ENCODE assay signal across 24 mouse cellular contexts in genomic region chr13:95425484-95425883, GRCm38 (mm10). TPM values are rescaled to one million over a fixed set of nuclear protein-coding genes. Genes with fewer than 3 reads are reported as not detected.
DNase-seq lines count a peak whose midpoint lies in the region; ATAC-seq lines count a peak whose summit lies in the region.
"Had no signal": no experiment of that assay in that cellular context is flagged by ENCODE, and none has a peak within 500 bp of the region (broad histone marks: within the 10 kb centered on the region; RNA-seq: fewer than 3 reads in every experiment).

No protein-coding gene starts in this region.

- no peak overlapping the region for H3K27ac ChIP-seq in heart, embryonic 11.5 days (ENCODE audit: low read depth, low read length)
- no peak overlapping the region for H3K27ac ChIP-seq in hindbrain, embryonic 15.5 days (replicated peaks)
- H3K27ac ChIP-seq in hindbrain, embryonic 10.5 days: no peak overlapping the region
- H3K27ac ChIP-seq in forebrain, embryonic 12.5 days: no peak overlapping the region
- no peak overlapping the region for H3K27ac ChIP-seq in midbrain, embryonic 16.5 days (ENCODE audit: low read length)
- H3K27ac ChIP-seq: embryonic facial prominence, embryonic 10.5 days; intestine, embryonic 15.5 days; liver, embryonic 15.5 days; neural tube, embryonic 15.5 days had no signal

- WGBS in heart, embryonic 11.5 days (ENCODE audit: insufficient replicate concordance): 54% methylated on average over 6 of the region's 6 CpGs
- WGBS in hindbrain, embryonic 15.5 days: 32% methylated on average over 6 of the region's 6 CpGs
- 63% methylated on average over 6 of the region's 6 CpGs for WGBS in hindbrain, embryonic 10.5 days
- WGBS in forebrain, embryonic 12.5 days: 32% methylated on average over 6 of the region's 6 CpGs
- 24% methylated on average over 6 of the region's 6 CpGs for WGBS in midbrain, embryonic 16.5 days

- H3K9ac ChIP-seq in heart, embryonic 11.5 days (ENCODE audit: low read depth, low read length): no peak overlapping the region
- H3K9ac ChIP-seq in hindbrain, embryonic 15.5 days: no peak overlapping the region
- H3K9ac ChIP-seq in forebrain, embryonic 12.5 days: no peak overlapping the region
- H3K9ac ChIP-seq in midbrain, embryonic 16.5 days (ENCODE audit: low read depth, low read length): no peak overlapping the region
- H3K9ac ChIP-seq: intestine, embryonic 15.5 days; liver, embryonic 15.5 days; neural tube, embryonic 15.5 days had no signal

- no peak for ATAC-seq in heart, embryonic 11.5 days (replicated peaks; ENCODE audit: insufficient number of reproducible peaks, low FRiP score, low TSS enrichment)
- no peak for ATAC-seq in hindbrain, embryonic 15.5 days (ENCODE audit: low FRiP score, low read depth)
- 0 out of 2 replicates have a peak, but pooled peaks have one; percentile 58 for ATAC-seq in forebrain, embryonic 12.5 days (ENCODE audit: low FRiP score)
- ATAC-seq in midbrain, embryonic 16.5 days: peak; percentile 69
- ATAC-seq: intestine, embryonic 15.5 days had no signal

- no peaks in the 10 kb centered on the region; the same call in 1 of the 2 replicates for H3K27me3 ChIP-seq in heart, embryonic 11.5 days (ENCODE audit: control insufficient read depth, insufficient read depth, low read length)
- H3K27me3 ChIP-seq in hindbrain, embryonic 15.5 days: no peaks in the 10 kb centered on the region
- H3K27me3 ChIP-seq in hindbrain, embryonic 10.5 days (ENCODE audit: insufficient read depth, poor library complexity, severe bottlenecking): no peaks in the 10 kb centered on the region
- 0 out of 2 replicates have a peak, but pooled peaks cover 2% of the 10 kb centered on the region for H3K27me3 ChIP-seq in forebrain, embryonic 12.5 days
- H3K27me3 ChIP-seq in midbrain, embryonic 16.5 days (ENCODE audit: control insufficient read depth, insufficient read depth, low read depth, low read length): no peaks in the 10 kb centered on the region
- H3K27me3 ChIP-seq: intestine, embryonic 15.5 days; liver, embryonic 15.5 days; neural tube, embryonic 15.5 days had no signal

- peak overlapping the region; percentile 9 for H3K4me2 ChIP-seq in heart, embryonic 11.5 days
- H3K4me2 ChIP-seq in hindbrain, embryonic 15.5 days: peak overlapping the region; percentile 11; the same call in 1 of the 2 replicates
- peak overlapping the region; percentile 21; the same call in 1 of the 2 replicates for H3K4me2 ChIP-seq in forebrain, embryonic 12.5 days
- 0 out of 2 replicates have a peak overlapping the region, but pooled peaks have one; percentile 13 for H3K4me2 ChIP-seq in midbrain, embryonic 16.5 days (ENCODE audit: low read length)
- H3K4me2 ChIP-seq: intestine, embryonic 15.5 days; liver, embryonic 15.5 days; neural tube, embryonic 15.5 days had no signal

- no peak for DNase-seq in heart, adult 18-20 months
- DNase-seq in hindbrain, embryonic 10.5 days (ENCODE audit: low spot score): no peak
- DNase-seq in ovary, adult 18-20 months (ENCODE audit: low spot score): no peak
- DNase-seq in urinary bladder, postnatal 36 days (ENCODE audit: low spot score in 2 of 2): no peak
- DNase-seq: adrenal gland, adult 8-10 months; cerebellum, adult 11-12 months; cerebellum, postnatal 25 days had no signal

- H3K9me3 ChIP-seq in heart, embryonic 11.5 days (replicated peaks; ENCODE audit: control insufficient read depth, low read length): no peaks in the 10 kb centered on the region
- no peaks in the 10 kb centered on the region for H3K9me3 ChIP-seq in hindbrain, embryonic 15.5 days
- no peaks in the 10 kb centered on the region for H3K9me3 ChIP-seq in hindbrain, embryonic 10.5 days
- no peaks in the 10 kb centered on the region for H3K9me3 ChIP-seq in forebrain, embryonic 12.5 days
- no peaks in the 10 kb centered on the region for H3K9me3 ChIP-seq in midbrain, embryonic 16.5 days (replicated peaks; ENCODE audit: control insufficient read depth, low read length, poor library complexity, severe bottlenecking)
- H3K9me3 ChIP-seq: embryonic facial prominence, embryonic 10.5 days; intestine, embryonic 15.5 days; liver, embryonic 15.5 days; neural tube, embryonic 15.5 days had no signal

- no peaks in the 10 kb centered on the region for H3K4me1 ChIP-seq in heart, embryonic 11.5 days (ENCODE audit: control insufficient read depth, insufficient read depth, low read length)
- peaks cover 9% of the 10 kb centered on the region for H3K4me1 ChIP-seq in hindbrain, embryonic 15.5 days (replicated peaks)
- 0 out of 2 replicates have a peak, but pooled peaks cover 6% of the 10 kb centered on the region for H3K4me1 ChIP-seq in hindbrain, embryonic 10.5 days (replicated peaks)
- peaks cover 15% of the 10 kb centered on the region; the same call in 1 of the 2 replicates for H3K4me1 ChIP-seq in forebrain, embryonic 12.5 days
- peaks cover 4% of the 10 kb centered on the region for H3K4me1 ChIP-seq in midbrain, embryonic 16.5 days (ENCODE audit: control insufficient read depth, insufficient read depth, low read length)
- H3K4me1 ChIP-seq: intestine, embryonic 15.5 days; liver, embryonic 15.5 days had no signal

- no peaks in the 10 kb centered on the region for H3K36me3 ChIP-seq in heart, embryonic 11.5 days (ENCODE audit: control insufficient read depth, insufficient read depth, low read length)
- H3K36me3 ChIP-seq in hindbrain, embryonic 15.5 days: no peaks in the 10 kb centered on the region
- H3K36me3 ChIP-seq in hindbrain, embryonic 10.5 days: no peaks in the 10 kb centered on the region
- H3K36me3 ChIP-seq in forebrain, embryonic 12.5 days (replicated peaks): no peaks in the 10 kb centered on the region
- H3K36me3 ChIP-seq in midbrain, embryonic 16.5 days (ENCODE audit: control insufficient read depth, insufficient read depth, low read length): no peaks in the 10 kb centered on the region
- H3K36me3 ChIP-seq: embryonic facial prominence, embryonic 10.5 days; intestine, embryonic 15.5 days; liver, embryonic 15.5 days; neural tube, embryonic 15.5 days had no signal

- H3K4me3 ChIP-seq in heart, embryonic 11.5 days (ENCODE audit: low read depth, low read length): no peak overlapping the region
- H3K4me3 ChIP-seq in hindbrain, embryonic 15.5 days: no peak overlapping the region
- H3K4me3 ChIP-seq in hindbrain, embryonic 10.5 days: no peak overlapping the region
- no peak overlapping the region for H3K4me3 ChIP-seq in forebrain, embryonic 12.5 days (replicated peaks)
- no peak overlapping the region for H3K4me3 ChIP-seq in midbrain, embryonic 16.5 days (ENCODE audit: low read depth, low read length)
- H3K4me3 ChIP-seq: embryonic facial prominence, embryonic 10.5 days; intestine, embryonic 15.5 days; liver, embryonic 15.5 days; neural tube, embryonic 15.5 days had no signal

RNA-seq across cellular contexts. Expression of gene Crhbp, which starts 19.2 kb away (rescaled TPM):
- 0.17 TPM in 1 of 2 replicates, not detected in the other for polyA plus RNA-seq in heart, embryonic 11.5 days (2014; fragmentation: Nextera tagmentation; extraction: Ambion mirVana)
- not detected for total RNA-seq in heart, adult 18-20 months (2021)
- 8.7 and 8.8 TPM in 2 replicates for polyA plus RNA-seq in hindbrain, embryonic 15.5 days (2015; fragmentation: Nextera tagmentation; extraction: Ambion mirVana)
- polyA plus RNA-seq in hindbrain, embryonic 10.5 days (2016; fragmentation: Nextera tagmentation; extraction: Ambion mirVana): 0.52 and 1.5 TPM in 2 replicates
- polyA plus RNA-seq in forebrain, embryonic 12.5 days (2016; fragmentation: Nextera tagmentation; extraction: Ambion mirVana): 0.41 and 0.65 TPM in 2 replicates
- 2.9 and 3.7 TPM in 2 replicates for polyA plus RNA-seq in midbrain, embryonic 16.5 days (2015; fragmentation: Nextera tagmentation; extraction: Ambion mirVana)
- total RNA-seq: adrenal gland, adult 8-10 months; gastrocnemius, adult 18-20 months; granulocyte monocyte progenitor cell, adult 5-6 weeks; megakaryocyte, adult 5-6 weeks had no signal
- polyA plus RNA-seq: kidney, embryonic 14.5 days; large intestine, adult 2 months; lung, postnatal 0 days had no signal

RNA-seq across cellular contexts. Expression of gene Aggf1, which starts 50.3 kb away (rescaled TPM):
- polyA plus RNA-seq in heart, embryonic 11.5 days (2014; fragmentation: Nextera tagmentation; extraction: Ambion mirVana): 26.5 and 30.7 TPM in 2 replicates
- 10 to 100 TPM; 23.2 to 24.2 TPM for total RNA-seq in heart, adult 18-20 months (2021)
- 36.4 and 38.3 TPM in 2 replicates for polyA plus RNA-seq in hindbrain, embryonic 15.5 days (2015; fragmentation: Nextera tagmentation; extraction: Ambion mirVana)
- 37.4 and 39.9 TPM in 2 replicates for polyA plus RNA-seq in hindbrain, embryonic 10.5 days (2016; fragmentation: Nextera tagmentation; extraction: Ambion mirVana)
- 52.4 and 54.2 TPM in 2 replicates for polyA plus RNA-seq in forebrain, embryonic 12.5 days (2016; fragmentation: Nextera tagmentation; extraction: Ambion mirVana)
- 35.0 and 37.7 TPM in 2 replicates for polyA plus RNA-seq in midbrain, embryonic 16.5 days (2015; fragmentation: Nextera tagmentation; extraction: Ambion mirVana)

RNA-seq across cellular contexts. Expression of gene S100z, which starts 53.0 kb away (rescaled TPM):
- not detected in 2 replicates for polyA plus RNA-seq in heart, embryonic 11.5 days (2014; fragmentation: Nextera tagmentation; extraction: Ambion mirVana)
- not detected for total RNA-seq in heart, adult 18-20 months (2021)
- not detected in 2 replicates for polyA plus RNA-seq in hindbrain, embryonic 15.5 days (2015; fragmentation: Nextera tagmentation; extraction: Ambion mirVana)
- not detected in 2 replicates for polyA plus RNA-seq in hindbrain, embryonic 10.5 days (2016; fragmentation: Nextera tagmentation; extraction: Ambion mirVana)
- polyA plus RNA-seq in forebrain, embryonic 12.5 days (2016; fragmentation: Nextera tagmentation; extraction: Ambion mirVana): 1.7 and 5.0 TPM in 2 replicates
- polyA plus RNA-seq in midbrain, embryonic 16.5 days (2015; fragmentation: Nextera tagmentation; extraction: Ambion mirVana): not detected in 2 replicates
- total RNA-seq: adrenal gland, adult 8-10 months; granulocyte monocyte progenitor cell, adult 5-6 weeks; layer of hippocampus, postnatal 25 days; left cerebral cortex, postnatal 14 days; megakaryocyte, adult 5-6 weeks had no signal
- polyA plus RNA-seq: kidney, embryonic 14.5 days; large intestine, adult 2 months; limb, embryonic 14.5 days; liver, embryonic 15.5 days; lung, postnatal 0 days; neural tube, embryonic 15.5 days had no signal

Comparison
In these comparisons a context has a peak if more than half of its experiments do, and no peak if none do; other contexts are left out.
1. ATAC-seq: peak in forebrain, embryonic 12.5 days (single experiment) and midbrain, embryonic 16.5 days (single experiment); none in heart, embryonic 11.5 days (single experiment) and hindbrain, embryonic 15.5 days (single experiment).
2. Peak in every context shown above with its lines, with median percentiles within 50 percentile points of each other: H3K4me2 ChIP-seq.